Mouse (Mus musculus): ENCODE measurements at regions not wholly inside any gene's neighbourhood (a gene's known extent, or its start where the extent isn't known, plus 50 kb on each side); places are given as distances from the start of the nearest gene placed in this dataset.
A peak's percentile ranks its signal among the peaks of the same experiment; 100 is the strongest.

GRCm38 (mm10) chr13:39647367-39647766, 686.7 kb upstream of the Slc35b3 start:
- TF ChIP-seq POLR2A (IDR thresholded peaks at IDR 0.05; ENCODE audit: control insufficient read depth, low read depth, low read length) (no peak), CTCF (IDR thresholded peaks at IDR 0.05; ENCODE audit: control insufficient read depth, insufficient read depth, insufficient replicate concordance, low read depth, low read length) (peak; percentile 17; the same call in 1 of the 2 replicates)

Data from testis, adult 2 months (tissue).